Mouse (Mus musculus) limb, embryonic 14.5 days (tissue): Measurements from ENCODE around the gene Rundc1. TPM values are rescaled to one million over a fixed set of nuclear protein-coding genes. Genes with fewer than 3 reads are reported as not detected.
A peak's percentile ranks its signal among the peaks of the same experiment; 100 is the strongest.
"Not testable (repeated sequence)": the region's sequence is repeated elsewhere in the genome, so short reads cannot be mapped to it uniquely, and the experiment has no call there.

ENCODE experiments used
- ATAC-seq: fragments of 200-750 bp; cut with Nextera tagmentation; 2 replicates; pipeline ENCODE4 v1.8.0; 2017; ENCODE audit warnings: low read depth, moderate number of reproducible peaks, moderate TSS enrichment; ENCODE audit not compliant: low FRiP score
- DNase-seq: peaks from one replicate; pipeline ENCODE4 v3.0.0-alpha.2; 2015; ENCODE audit warnings: low spot score
- H3K27ac ChIP-seq: fragments of 300-500 bp; sonication (generic); replicated peaks from 2 replicates; pipeline ENCODE4 v1.5.1; 2014; ENCODE audit warnings: low read depth, mild to moderate bottlenecking, low read length, moderate library complexity, mixed read lengths
- H3K27me3 ChIP-seq: fragments of 300-500 bp; sonication (generic); 2 replicates; pipeline ENCODE4 v1.6.1; 2014; ENCODE audit warnings: low read length, mixed read lengths; ENCODE audit not compliant: control insufficient read depth, insufficient read depth
- H3K36me3 ChIP-seq: fragments of 300-500 bp; sonication (generic); 2 replicates; pipeline ENCODE4 v1.6.1; 2014; ENCODE audit warnings: mild to moderate bottlenecking, low read length, moderate library complexity, mixed read lengths; ENCODE audit not compliant: control insufficient read depth, insufficient read depth
- H3K4me1 ChIP-seq: fragments of 300-500 bp; sonication (generic); 2 replicates; pipeline ENCODE4 v1.6.1; 2014; ENCODE audit warnings: antibody characterized with exemption, low read length, mixed read lengths; ENCODE audit not compliant: control insufficient read depth, insufficient read depth
- H3K4me2 ChIP-seq: fragments of 300-500 bp; sonication (generic); replicated peaks from 2 replicates; pipeline ENCODE4 v1.6.1; 2014; ENCODE audit warnings: low read depth, mild to moderate bottlenecking, low read length, moderate library complexity; ENCODE audit not compliant: severe bottlenecking
- H3K4me3 ChIP-seq: fragments of 300-500 bp; sonication (generic); replicated peaks from 2 replicates; pipeline ENCODE4 v1.5.1; 2014; ENCODE audit warnings: low read length
- H3K9ac ChIP-seq: fragments of 300-500 bp; sonication (generic); 2 replicates; pipeline ENCODE4 v1.6.1; 2014; ENCODE audit warnings: mild to moderate bottlenecking, low read depth, low read length, moderate library complexity; ENCODE audit not compliant: severe bottlenecking
- H3K9me3 ChIP-seq: fragments of 300-500 bp; sonication (generic); 2 replicates; pipeline ENCODE4 v1.6.1; 2016; ENCODE audit warnings: low read length; ENCODE audit not compliant: control insufficient read depth
- POLR2A ChIP-seq: fragments of 200-500 bp; IDR thresholded peaks from 2 replicates; pipeline ENCODE4 v1.8.0; 2012; ENCODE audit warnings: inconsistent platforms, mild to moderate bottlenecking, moderate library complexity, borderline replicate concordance; ENCODE audit not compliant: insufficient read depth, insufficient read length; ENCODE audit errors: extremely low read depth
- WGBS: fragments of 180-500 bp; shearing (Covaris S2); extraction: QIAGEN DNeasy Blood & Tissue Kit; methylation state at CpG from one replicate; pipeline ENCODE4 v1.1.7; 2014; 5-methylcytosine and 5-hydroxymethylcytosine counted together
- polyA plus RNA-seq, 2 experiments: library from polyadenylated mRNA; depleted of rRNA in 1 of 2; stranded (reverse) in 1 of 2; unstranded in 1 of 2; fragments of >200 nt; fragmentation: Nextera tagmentation in 1 of 2; extraction: Ambion mirVana in 1 of 2; gene quantifications; 2 replicates each; pipeline versions ENCODE4 v1.2.1 to v1.2.3; 2012 to 2014

Rundc1 gene
- polyA plus RNA-seq, 2 experiments: 17.8 to 19.3 TPM

GRCm38 (mm10) chr11:101435831-101436230, 10.9 kb downstream of the Rundc1 start:
- Histone ChIP-seq H3K27ac (no peak overlapping the region), H3K4me1 (no peaks in the 10 kb centered on the region), H3K36me3 (peaks cover 51% of the 10 kb centered on the region), H3K9ac (no peak overlapping the region), H3K4me3 (no peak overlapping the region), H3K9me3 (no peaks in the 10 kb centered on the region), H3K4me2 (no peak overlapping the region), H3K27me3 (no peaks in the 10 kb centered on the region)
- no peak for TF ChIP-seq POLR2A
- 82% methylated on average over 4 of the region's 4 CpGs for WGBS
- no peak for DNase-seq
- no peak for ATAC-seq

GRCm38 (mm10) chr11:101436916-101437315, 12.0 kb downstream of the Rundc1 start:
- H3K4me2 ChIP-seq: no peak overlapping the region
- H3K9me3 ChIP-seq: no peaks in the 10 kb centered on the region
- H3K4me3 ChIP-seq: no peak overlapping the region
- ATAC-seq (no peak), DNase-seq (no peak)
- TF ChIP-seq POLR2A: no peak
- no peaks in the 10 kb centered on the region for H3K27me3 ChIP-seq
- no peaks in the 10 kb centered on the region for H3K4me1 ChIP-seq
- 87% methylated on average over 4 of the region's 4 CpGs for WGBS
- peaks cover 41% of the 10 kb centered on the region for H3K36me3 ChIP-seq
- H3K27ac ChIP-seq: no peak overlapping the region
- no peak overlapping the region for H3K9ac ChIP-seq

DNA sequence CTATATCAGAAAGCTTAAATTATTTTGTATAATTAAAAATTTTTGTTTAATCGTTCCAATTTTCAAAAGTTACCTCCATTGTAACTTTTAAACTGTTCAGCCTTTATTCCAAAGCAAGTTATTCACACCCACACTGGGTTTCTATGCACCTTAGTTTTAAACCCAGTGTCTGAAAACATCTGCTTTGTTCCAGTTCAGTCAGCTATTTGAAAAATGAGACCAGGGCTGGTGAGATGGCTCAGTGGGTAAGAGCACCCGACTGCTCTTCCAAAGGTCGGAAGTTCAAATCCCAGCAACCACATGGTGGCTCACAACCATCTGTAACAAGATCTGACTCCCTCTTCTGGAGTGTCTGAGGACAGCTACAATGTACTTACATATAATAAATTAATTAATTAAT, 13.1 kb downstream of the Rundc1 start:
- ATAC-seq, H3K4me1 ChIP-seq, H3K4me2 ChIP-seq, H3K27me3 ChIP-seq, H3K9ac ChIP-seq, H3K9me3 ChIP-seq, H3K4me3 ChIP-seq, H3K27ac ChIP-seq, DNase-seq: not testable (repeated sequence)
- 54% methylated on average over 3 of the region's 3 CpGs for WGBS
- peaks cover 30% of the 10 kb centered on the region for H3K36me3 ChIP-seq

- 37% methylated on average over 14 of the region's 15 CpGs for WGBS
- H3K4me2 ChIP-seq: peak overlapping the region; percentile 47
- not testable (repeated sequence) for ATAC-seq, H3K9me3 ChIP-seq, DNase-seq, H3K27me3 ChIP-seq, H3K9ac ChIP-seq, H3K27ac ChIP-seq, H3K4me1 ChIP-seq
- peaks cover 29% of the 10 kb centered on the region for H3K36me3 ChIP-seq
- peak overlapping the region; percentile 81 for H3K4me3 ChIP-seq
These were observed 16.7 kb downstream of the Rundc1 start for GRCm38 (mm10) chr11:101441450-101442126.

DNA sequence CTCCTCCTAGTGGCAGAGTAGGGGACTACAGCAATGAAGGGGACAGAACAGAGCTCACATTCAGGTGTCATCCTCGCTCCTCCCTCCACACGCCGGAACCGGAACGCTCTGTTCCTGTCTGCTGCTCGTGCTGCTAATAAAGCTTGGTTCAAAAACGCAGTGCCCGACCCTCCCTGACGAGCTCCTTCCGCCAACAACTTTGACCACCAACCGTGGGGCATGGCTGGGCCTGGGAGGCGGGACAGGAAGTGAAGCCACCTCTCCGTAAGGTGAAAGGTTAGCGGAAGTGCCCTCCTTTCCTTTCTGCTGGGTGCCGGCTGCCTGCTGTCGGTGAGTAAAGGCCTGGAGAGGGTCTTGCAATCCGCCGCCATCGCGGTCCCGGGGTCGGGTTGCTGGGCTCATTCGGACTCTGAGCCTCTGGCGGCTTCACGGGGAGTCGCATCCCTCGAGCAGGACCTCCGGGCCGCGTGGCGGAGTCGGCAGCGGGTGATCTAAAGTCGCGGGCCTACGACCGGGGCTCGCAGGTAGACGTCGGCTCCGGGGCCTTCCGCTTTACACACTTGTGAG, 17.3 kb downstream of the Rundc1 start, which contains the start of gene Rpl27:
Rpl27 (plus strand) TSS at position 172 of the 567 bp plus-strand sequence.
- Histone ChIP-seq H3K9ac (peak within 1 kb of the TSS; percentile 97), H3K4me3 (peak within 1 kb of the TSS; percentile 81), H3K4me2 (peak within 1 kb of the TSS; percentile 82), H3K27ac (peak within 1 kb of the TSS; percentile 95), H3K36me3 (peaks cover 29% of the 10 kb centered on the region), H3K4me1 (peaks cover 8% of the 10 kb centered on the region), H3K27me3 (no peaks in the 10 kb centered on the region), H3K9me3 (no peaks in the 10 kb centered on the region)
- peak; percentile 97 for ATAC-seq
- TF ChIP-seq POLR2A: 0 out of 2 replicates have a peak, but pooled peaks have one; percentile 29
- under 1% methylated on average over 42 of the region's 42 CpGs for WGBS
- DNase-seq: peak; percentile 99
